Mouse (Mus musculus): ENCODE data around the gene Calhm3.

The Calhm3 gene

DNA sequence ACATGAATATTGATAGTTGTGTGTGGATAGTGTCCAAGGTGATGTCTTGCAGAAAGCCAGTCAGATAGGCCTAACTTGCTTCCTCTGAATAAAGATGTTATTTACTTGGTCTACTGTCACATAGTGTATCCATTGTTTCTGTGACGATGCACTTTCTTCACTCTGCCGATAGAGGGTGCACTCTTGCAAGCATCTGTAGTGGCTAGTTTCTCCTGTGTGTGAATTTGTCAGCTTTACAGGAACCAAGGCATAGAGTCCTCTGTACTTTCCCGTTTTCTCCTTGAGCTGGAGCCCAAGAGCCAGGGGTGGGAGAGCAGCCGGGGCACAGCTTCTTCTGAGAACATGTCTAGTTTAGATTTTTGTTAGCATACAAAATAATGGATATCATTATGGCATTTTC lies 36.5 kb downstream of the Calhm3 start:
- DNase-seq (ENCODE audit: low spot score in 2 of 2): no peak

DNA sequence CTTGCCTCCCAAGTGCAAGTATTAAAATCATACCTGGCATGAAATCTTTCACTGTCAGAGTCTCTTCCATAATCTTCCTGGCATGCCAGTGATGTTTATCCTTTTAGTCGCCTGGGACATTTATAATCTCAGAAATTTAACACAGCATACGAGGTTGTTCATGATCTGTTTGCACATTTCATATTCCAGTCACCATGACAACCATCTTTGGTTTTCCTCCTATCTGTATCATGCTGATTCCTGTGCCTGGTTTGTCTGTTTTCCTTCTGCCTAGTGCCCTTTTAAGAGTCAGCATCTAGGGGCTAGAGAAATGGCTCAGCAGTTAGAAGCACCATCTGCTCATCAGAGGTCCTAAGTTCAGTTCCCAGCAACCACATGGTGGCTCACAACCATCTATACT lies 38.9 kb downstream of the Calhm3 start:
- no peak for DNase-seq (ENCODE audit: low spot score in 2 of 2)

DNA sequence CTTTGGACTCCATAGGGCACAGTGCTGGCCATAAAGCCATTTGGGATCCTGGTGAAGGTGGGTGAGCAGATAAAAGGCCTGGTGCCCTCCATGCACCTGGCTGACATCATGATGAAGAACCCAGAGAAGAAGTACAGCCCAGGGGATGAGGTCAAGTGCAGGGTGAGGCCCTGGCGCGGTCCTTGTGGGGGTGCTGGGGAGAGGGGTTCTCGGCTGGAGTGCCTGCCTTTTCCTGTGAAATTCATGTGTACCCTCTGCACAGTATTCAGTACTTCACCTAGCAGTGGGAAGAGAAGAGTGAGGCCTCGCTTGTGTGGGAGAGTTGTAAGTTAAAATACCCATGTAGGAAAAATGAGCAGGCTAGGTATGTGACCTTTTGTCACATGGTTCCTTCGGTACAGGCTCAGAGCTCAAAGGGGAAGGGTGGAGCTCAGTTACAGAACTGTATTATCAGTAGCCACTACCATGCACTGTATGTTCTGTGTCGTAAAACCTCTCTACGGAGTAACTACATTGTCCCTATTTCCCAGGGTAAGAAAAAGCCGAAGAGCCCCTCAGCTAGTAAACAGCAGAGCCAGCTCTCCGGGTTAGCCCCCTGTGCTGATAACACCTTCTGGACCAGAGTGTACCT lies 52.8 kb downstream of the Calhm3 start:
- DNase-seq (ENCODE audit: low spot score in 2 of 2): no peak

Data from spleen, postnatal 14 days (tissue).